Mouse (Mus musculus): ENCODE measurements around the gene Mbd6.

Gene Mbd6

GRCm38 (mm10) chr10:127264971-127265370, 23.8 kb downstream of the Mbd6 start:
- DNase-seq (ENCODE audit: extremely low read depth, low read depth, low spot score): no peak

GRCm38 (mm10) chr10:127264336-127264735, 24.5 kb downstream of the Mbd6 start:
- no peak for DNase-seq (ENCODE audit: extremely low read depth, low read depth, low spot score)

- DNase-seq (ENCODE audit: extremely low read depth, low read depth, low spot score): no peak
These were observed 25.2 kb downstream of the Mbd6 start for GRCm38 (mm10) chr10:127263631-127264030.

DNA sequence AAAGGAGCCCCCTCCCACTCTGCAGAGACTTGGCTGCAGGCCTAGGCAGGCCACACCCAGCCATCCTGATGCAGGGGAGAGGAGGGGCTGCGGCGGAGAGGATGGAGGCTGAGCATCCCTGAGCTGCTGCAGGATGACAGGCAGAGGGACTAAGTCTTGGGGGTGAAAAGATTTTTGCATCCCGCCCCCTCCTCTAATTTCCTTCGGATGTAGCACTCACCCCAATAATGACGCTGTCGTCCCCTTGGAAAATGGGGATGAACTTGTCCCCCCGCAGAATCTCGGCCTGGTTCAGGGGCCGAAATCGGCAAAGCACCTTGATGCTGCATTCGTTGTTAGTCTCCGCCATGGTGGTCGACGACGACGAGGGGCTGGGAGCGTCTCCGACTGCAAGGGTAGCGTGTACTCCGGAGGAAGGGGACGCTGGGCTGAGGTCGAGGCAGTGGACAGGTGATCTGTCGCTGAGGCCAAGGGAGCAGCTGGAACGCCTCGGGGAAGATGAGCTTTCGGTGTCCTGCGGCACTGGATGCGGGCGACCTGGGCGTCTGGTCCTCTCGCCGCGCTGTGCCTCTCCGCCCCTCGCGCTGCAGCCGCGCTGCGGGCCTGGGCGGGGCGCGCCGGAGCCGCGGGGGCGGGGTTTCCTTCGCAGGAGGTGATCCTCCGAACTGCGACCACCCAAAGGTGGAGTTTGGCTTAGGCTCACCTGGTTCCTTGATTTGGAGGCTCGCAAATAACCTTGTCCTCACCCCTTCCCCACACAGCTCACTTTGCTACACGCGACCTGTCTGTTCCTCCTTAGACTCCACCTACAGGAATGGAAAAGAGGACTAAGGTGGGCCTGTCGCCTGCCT, 26.0 kb downstream of the Mbd6 start, which contains the start of gene Kif5a:
Kif5a (minus strand) TSS at position 801 of the 851 bp plus-strand sequence.
- no peak for DNase-seq (ENCODE audit: extremely low read depth, low read depth, low spot score)

- DNase-seq (ENCODE audit: extremely low read depth, low read depth, low spot score): no peak
These were observed 26.9 kb downstream of the Mbd6 start for GRCm38 (mm10) chr10:127261706-127262547.

- no peak for DNase-seq (ENCODE audit: extremely low read depth, low read depth, low spot score)
These were observed 30.3 kb downstream of the Mbd6 start for GRCm38 (mm10) chr10:127258489-127258888.

DNA sequence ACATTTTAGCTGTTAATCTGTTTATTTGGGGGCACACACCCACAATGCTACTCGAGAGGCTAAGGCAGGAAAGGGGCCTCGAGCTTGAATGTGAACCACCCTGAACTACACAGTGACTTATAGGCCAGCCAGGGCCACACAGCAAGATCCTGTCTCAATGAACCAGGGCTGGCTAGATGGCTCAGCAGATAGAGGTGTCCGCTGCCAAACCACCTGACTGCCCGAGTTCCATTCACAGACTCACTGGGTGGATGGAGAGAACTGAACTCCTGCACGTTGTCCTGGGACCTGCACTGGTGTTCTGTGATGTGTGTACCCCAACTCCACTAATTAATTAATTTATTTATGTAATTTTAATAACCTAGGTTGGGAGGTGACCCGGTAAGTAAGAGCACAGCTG, 31.0 kb downstream of the Mbd6 start:
- no peak for DNase-seq (ENCODE audit: extremely low read depth, low read depth, low spot score)

DNA sequence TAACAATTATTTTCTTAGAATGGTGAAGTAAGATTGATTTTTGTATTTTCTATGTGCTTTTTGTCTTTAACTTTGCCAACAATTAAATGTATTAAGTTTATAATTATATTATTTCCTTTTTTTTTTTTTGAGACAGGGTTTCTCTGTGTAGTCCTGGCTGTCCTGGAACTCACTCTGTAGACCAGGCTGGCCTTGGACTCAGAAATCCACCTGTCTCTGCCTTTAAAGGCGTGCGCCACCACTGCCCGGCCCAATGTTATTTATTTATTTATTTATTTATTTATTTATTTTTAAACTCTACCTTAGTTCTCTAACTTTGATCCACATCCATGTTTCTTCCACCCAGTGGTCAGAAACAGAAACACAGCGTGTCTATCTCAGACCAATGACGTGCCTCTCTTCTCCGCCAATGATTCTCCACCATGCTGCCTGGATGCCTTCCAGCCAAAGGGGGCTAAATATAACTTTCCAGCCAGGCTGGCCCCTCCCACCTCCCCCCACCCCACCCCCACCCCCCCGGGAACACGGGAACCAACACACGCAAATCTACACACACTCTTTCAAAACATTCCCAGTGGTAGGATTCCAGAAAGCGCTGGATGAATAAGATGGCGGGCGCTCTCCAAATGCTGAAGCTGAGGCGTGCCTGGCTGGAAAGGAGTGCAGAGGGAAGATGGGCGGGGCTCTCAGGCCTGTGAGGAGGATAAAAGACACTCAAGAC, 33.0 kb downstream of the Mbd6 start:
- no peak for DNase-seq (ENCODE audit: extremely low read depth, low read depth, low spot score)

DNA sequence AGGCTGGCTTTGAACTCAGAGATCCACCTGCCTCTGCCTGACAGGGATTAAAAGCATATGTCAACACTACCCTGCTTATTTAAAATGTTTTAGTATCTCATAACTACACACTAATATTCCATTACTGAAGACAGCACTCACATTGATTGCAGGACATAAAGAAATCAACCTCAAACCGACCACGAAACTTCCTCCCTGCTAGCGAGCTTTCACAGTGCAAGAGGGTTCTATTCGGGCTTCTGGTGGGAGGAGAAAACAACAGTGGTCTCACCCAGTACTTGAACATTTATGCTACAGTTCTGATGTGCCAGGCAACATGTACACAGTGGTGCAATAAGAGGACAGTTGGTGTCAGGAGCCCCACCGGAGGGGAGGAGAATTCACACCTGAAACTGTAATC, 38.0 kb downstream of the Mbd6 start:
- DNase-seq (ENCODE audit: extremely low read depth, low read depth, low spot score): no peak

- no peak for DNase-seq (ENCODE audit: extremely low read depth, low read depth, low spot score)
These were observed 50.5 kb downstream of the Mbd6 start for GRCm38 (mm10) chr10:127238241-127238824.

GRCm38 (mm10) chr10:127236541-127236940, 52.3 kb downstream of the Mbd6 start:
- no peak for DNase-seq (ENCODE audit: extremely low read depth, low read depth, low spot score)

- DNase-seq (ENCODE audit: extremely low read depth, low read depth, low spot score): no peak
These were observed 55.7 kb downstream of the Mbd6 start for GRCm38 (mm10) chr10:127233141-127233540.
